Mouse (Mus musculus) lung, embryonic 14.5 days (tissue): ENCODE measurements at regions not wholly inside any gene's neighbourhood (a gene's known extent, or its start where the extent isn't known, plus 50 kb on each side); places are given as distances from the start of the nearest gene placed in this dataset.
A peak's percentile ranks its signal among the peaks of the same experiment; 100 is the strongest.

Experiments
- ATAC-seq: fragments of 200-750 bp; cut with Nextera tagmentation; 2 replicates; pipeline ENCODE4 v1.8.0; 2017; ENCODE audit warnings: mild to moderate bottlenecking, moderate TSS enrichment, moderate library complexity; ENCODE audit not compliant: insufficient read depth
- DNase-seq: peaks from one replicate; pipeline ENCODE4 v3.0.0-alpha.2; 2015
- H3K27ac ChIP-seq: fragments of 300-500 bp; sonication (generic); 2 replicates; pipeline ENCODE4 v1.5.1; 2014; ENCODE audit warnings: low read depth, mild to moderate bottlenecking, moderate library complexity
- H3K27me3 ChIP-seq: fragments of 300-500 bp; sonication (generic); 2 replicates; pipeline ENCODE4 v1.6.1; 2014; ENCODE audit warnings: low read length, control low read depth; ENCODE audit not compliant: insufficient read depth
- H3K36me3 ChIP-seq: fragments of 300-500 bp; sonication (generic); 2 replicates; pipeline ENCODE4 v1.6.1; 2014; ENCODE audit warnings: control low read depth; ENCODE audit not compliant: insufficient read depth
- H3K4me1 ChIP-seq: fragments of 300-500 bp; sonication (generic); 2 replicates; pipeline ENCODE4 v1.6.1; 2014; ENCODE audit warnings: antibody characterized with exemption, control low read depth; ENCODE audit not compliant: insufficient read depth
- H3K4me2 ChIP-seq: fragments of 300-500 bp; sonication (generic); 2 replicates; pipeline ENCODE4 v1.6.1; 2014; ENCODE audit warnings: mild to moderate bottlenecking
- H3K4me3 ChIP-seq: fragments of 300-500 bp; sonication (generic); 2 replicates; pipeline ENCODE4 v1.5.1; 2014; ENCODE audit warnings: low read depth, low read length
- H3K9ac ChIP-seq: fragments of 300-500 bp; sonication (generic); 2 replicates; pipeline ENCODE4 v1.6.1; 2014
- H3K9me3 ChIP-seq: fragments of 300-500 bp; sonication (generic); 2 replicates; pipeline ENCODE4 v1.6.1; 2016; ENCODE audit warnings: low read depth, low read length, control low read depth
- CTCF ChIP-seq: IDR thresholded peaks from 2 replicates; pipeline ENCODE4 v1.5.1; 2016; ENCODE audit warnings: antibody characterized with exemption, low read depth
- WGBS: fragments of 180-500 bp; shearing (Covaris S2); extraction: QIAGEN DNeasy Blood & Tissue Kit; methylation state at CpG from one replicate; pipeline ENCODE4 v1.1.7; 2014; 5-methylcytosine and 5-hydroxymethylcytosine counted together

GRCm38 (mm10) chr10:92021036-92021435 lies 701.2 kb downstream of the Nedd1 start:
- Histone ChIP-seq H3K27ac (no peak overlapping the region), H3K4me1 (no peaks in the 10 kb centered on the region), H3K27me3 (no peaks in the 10 kb centered on the region), H3K9me3 (no peaks in the 10 kb centered on the region), H3K4me2 (no peak overlapping the region), H3K4me3 (no peak overlapping the region), H3K36me3 (no peaks in the 10 kb centered on the region), H3K9ac (no peak overlapping the region)
- no peak for ATAC-seq
- DNase-seq = no peak
- no peak for TF ChIP-seq CTCF
- 43% methylated on average over 1 of the region's 1 CpGs for WGBS

- DNase-seq = no peak
- Histone ChIP-seq H3K27ac (no peak overlapping the region), H3K4me2 (no peak overlapping the region), H3K9ac (no peak overlapping the region), H3K9me3 (no peaks in the 10 kb centered on the region), H3K27me3 (no peaks in the 10 kb centered on the region), H3K36me3 (no peaks in the 10 kb centered on the region), H3K4me3 (no peak overlapping the region), H3K4me1 (no peaks in the 10 kb centered on the region)
- ATAC-seq = no peak
- WGBS = 54% methylated on average over 10 of the region's 10 CpGs
- no peak for TF ChIP-seq CTCF
Observed at GRCm38 (mm10) chr10:92009551-92009950, 712.7 kb downstream of the Nedd1 start.

GRCm38 (mm10) chr10:92007891-92008290 lies 714.3 kb downstream of the Nedd1 start:
- ATAC-seq = no peak
- no peak overlapping the region for H3K27ac ChIP-seq
- no peaks in the 10 kb centered on the region for H3K27me3 ChIP-seq
- H3K4me3 ChIP-seq = no peak overlapping the region
- no peak overlapping the region for H3K9ac ChIP-seq
- no peaks in the 10 kb centered on the region for H3K4me1 ChIP-seq
- TF ChIP-seq CTCF = no peak
- DNase-seq = no peak
- no peak overlapping the region for H3K4me2 ChIP-seq
- WGBS = 91% methylated on average over 2 of the region's 2 CpGs
- no peaks in the 10 kb centered on the region for H3K9me3 ChIP-seq
- H3K36me3 ChIP-seq = no peaks in the 10 kb centered on the region

GRCm38 (mm10) chr10:92006467-92006866 lies 715.8 kb downstream of the Nedd1 start:
- Histone ChIP-seq H3K36me3 (no peaks in the 10 kb centered on the region), H3K9me3 (no peaks in the 10 kb centered on the region), H3K4me1 (no peaks in the 10 kb centered on the region), H3K27me3 (no peaks in the 10 kb centered on the region), H3K9ac (no peak overlapping the region), H3K4me3 (no peak overlapping the region), H3K4me2 (no peak overlapping the region), H3K27ac (no peak overlapping the region)
- DNase-seq = no peak
- ATAC-seq = no peak
- TF ChIP-seq CTCF = no peak
- WGBS = 57% methylated on average over 3 of the region's 3 CpGs

- no peaks in the 10 kb centered on the region for H3K4me1 ChIP-seq
- no peaks in the 10 kb centered on the region for H3K9me3 ChIP-seq
- H3K27ac ChIP-seq = no peak overlapping the region
- no peaks in the 10 kb centered on the region for H3K27me3 ChIP-seq
- no peak for ATAC-seq
- H3K4me2 ChIP-seq = no peak overlapping the region
- no peaks in the 10 kb centered on the region for H3K36me3 ChIP-seq
- H3K4me3 ChIP-seq = no peak overlapping the region
- H3K9ac ChIP-seq = no peak overlapping the region
- TF ChIP-seq CTCF = no peak
- 75% methylated on average over 4 of the region's 4 CpGs for WGBS
- no peak for DNase-seq
Observed at GRCm38 (mm10) chr10:91991040-91991439, 731.2 kb downstream of the Nedd1 start.

GRCm38 (mm10) chr10:91988364-91988763 lies 733.9 kb downstream of the Nedd1 start:
- 39% methylated on average over 8 of the region's 8 CpGs for WGBS
- peak; percentile 47 for ATAC-seq

GRCm38 (mm10) chr10:91979841-91980240 lies 742.4 kb downstream of the Nedd1 start:
- H3K27me3 ChIP-seq = no peaks in the 10 kb centered on the region
- no peak for TF ChIP-seq CTCF
- no peak overlapping the region for H3K9ac ChIP-seq
- no peak overlapping the region for H3K4me2 ChIP-seq
- H3K9me3 ChIP-seq = no peaks in the 10 kb centered on the region
- ATAC-seq (no peak), DNase-seq (peak; percentile 8)
- H3K27ac ChIP-seq = no peak overlapping the region
- no peak overlapping the region for H3K4me3 ChIP-seq
- H3K4me1 ChIP-seq = no peaks in the 10 kb centered on the region
- no peaks in the 10 kb centered on the region for H3K36me3 ChIP-seq
- 64% methylated on average over 2 of the region's 2 CpGs for WGBS

More at GRCm38 (mm10) chr10:91988364-91988763, 733.9 kb downstream of the Nedd1 start:
- no peak overlapping the region for H3K4me2 ChIP-seq
- H3K9me3 ChIP-seq = no peaks in the 10 kb centered on the region
- no peak for TF ChIP-seq CTCF
- peak overlapping the region; percentile 72 for H3K27ac ChIP-seq
- H3K9ac ChIP-seq = no peak overlapping the region
- no peaks in the 10 kb centered on the region for H3K36me3 ChIP-seq
- no peaks in the 10 kb centered on the region for H3K27me3 ChIP-seq
- DNase-seq = peak; percentile 76
- no peaks in the 10 kb centered on the region for H3K4me1 ChIP-seq
- no peak overlapping the region for H3K4me3 ChIP-seq

GRCm38 (mm10) chr10:91971951-91972350 lies 750.3 kb downstream of the Nedd1 start:
- Histone ChIP-seq H3K9ac (no peak overlapping the region), H3K4me2 (no peak overlapping the region), H3K27ac (no peak overlapping the region), H3K27me3 (no peaks in the 10 kb centered on the region), H3K9me3 (no peaks in the 10 kb centered on the region), H3K4me1 (no peaks in the 10 kb centered on the region), H3K36me3 (no peaks in the 10 kb centered on the region), H3K4me3 (no peak overlapping the region)
- WGBS = 80% methylated on average over 2 of the region's 2 CpGs
- ATAC-seq = no peak
- no peak for DNase-seq
- no peak for TF ChIP-seq CTCF
